Mouse (Mus musculus) neural tube, embryonic 13.5 days (tissue): Measurements from ENCODE around the gene Gmds. TPM values are rescaled to one million over a fixed set of nuclear protein-coding genes. Genes with fewer than 3 reads are reported as not detected.

Source experiments
- ATAC-seq: fragments of 200-750 bp; cut with Nextera tagmentation; 2 replicates; pipeline ENCODE4 v1.8.0; 2017; ENCODE audit warnings: low read depth, mild to moderate bottlenecking, moderate TSS enrichment, moderate library complexity
- H3K27ac ChIP-seq: fragments of 300-500 bp; sonication (generic); replicated peaks from 2 replicates; pipeline ENCODE4 v1.5.1; 2015; ENCODE audit warnings: moderate library complexity, mild to moderate bottlenecking, inconsistent platforms
- H3K27me3 ChIP-seq: fragments of 300-500 bp; sonication (generic); 2 replicates; pipeline ENCODE4 v1.6.1; 2015; ENCODE audit warnings: mild to moderate bottlenecking, inconsistent platforms
- H3K36me3 ChIP-seq: fragments of 300-500 bp; sonication (generic); 2 replicates; pipeline ENCODE4 v1.6.1; 2015; ENCODE audit warnings: mild to moderate bottlenecking, inconsistent platforms
- H3K4me1 ChIP-seq: fragments of 300-500 bp; sonication (generic); replicated peaks from 2 replicates; pipeline ENCODE4 v1.6.1; 2015; ENCODE audit warnings: inconsistent platforms
- H3K4me2 ChIP-seq: fragments of 300-500 bp; sonication (generic); 2 replicates; pipeline ENCODE4 v1.6.1; 2015; ENCODE audit warnings: inconsistent platforms, mild to moderate bottlenecking, moderate library complexity
- H3K4me3 ChIP-seq: fragments of 300-500 bp; sonication (generic); 2 replicates; pipeline ENCODE4 v1.5.1; 2015; ENCODE audit warnings: mild to moderate bottlenecking, inconsistent platforms
- H3K9ac ChIP-seq: fragments of 300-500 bp; sonication (generic); 2 replicates; pipeline ENCODE4 v1.6.1; 2015; ENCODE audit warnings: moderate library complexity, mild to moderate bottlenecking, inconsistent platforms
- H3K9me3 ChIP-seq: fragments of 300-500 bp; sonication (generic); 2 replicates; pipeline ENCODE4 v1.6.1; 2016; ENCODE audit warnings: inconsistent platforms
- WGBS: fragments of 180-500 bp; shearing (Covaris S2); methylation state at CpG from one replicate; pipeline ENCODE4 v1.1.7; 2015; 5-methylcytosine and 5-hydroxymethylcytosine counted together
- polyA plus RNA-seq: library from polyadenylated mRNA; unstranded; fragments of >200 nt; fragmentation: Nextera tagmentation; extraction: Ambion mirVana; gene quantifications from 2 replicates; pipeline ENCODE4 v1.2.1, GENCODE M21; 2015

Gene Gmds
- polyA plus RNA-seq, 1 experiment from 2014 or later = 37.1 TPM

GRCm38 (mm10) chr13:31808804-31809420 lies 529.6 kb downstream of the Gmds start:
- Histone ChIP-seq H3K27ac (peak overlapping the region; percentile 88), H3K9ac (peak overlapping the region; percentile 77), H3K36me3 (no peaks in the 10 kb centered on the region), H3K4me1 (peaks cover 36% of the 10 kb centered on the region), H3K4me2 (peak overlapping the region; percentile 69; the same call in 1 of the 2 replicates), H3K4me3 (peak overlapping the region; percentile 48), H3K9me3 (no peaks in the 10 kb centered on the region), H3K27me3 (peaks cover 95% of the 10 kb centered on the region)
- 4% methylated on average over 16 of the region's 16 CpGs for WGBS
- ATAC-seq = no peak

- H3K27me3 ChIP-seq = peaks cover 95% of the 10 kb centered on the region
- H3K27ac ChIP-seq = peak overlapping the region; percentile 88
- no peak for ATAC-seq
- peak overlapping the region; percentile 77 for H3K9ac ChIP-seq
- peak overlapping the region; percentile 48 for H3K4me3 ChIP-seq
- H3K9me3 ChIP-seq = no peaks in the 10 kb centered on the region
- H3K4me2 ChIP-seq = peak overlapping the region; percentile 69
- H3K4me1 ChIP-seq = peaks cover 36% of the 10 kb centered on the region
- WGBS = 0% methylated on average over 59 of the region's 73 CpGs
- H3K36me3 ChIP-seq = no peaks in the 10 kb centered on the region
These were observed 530.3 kb downstream of the Gmds start for GRCm38 (mm10) chr13:31808116-31808803.

GRCm38 (mm10) chr13:31807736-31808115 lies 530.8 kb downstream of the Gmds start:
- ATAC-seq = no peak
- H3K27me3 ChIP-seq = peaks cover 95% of the 10 kb centered on the region

GRCm38 (mm10) chr13:31806890-31807735 lies 531.4 kb downstream of the Gmds start:
- no peaks in the 10 kb centered on the region for H3K9me3 ChIP-seq
- no peaks in the 10 kb centered on the region for H3K36me3 ChIP-seq
- peak overlapping the region; percentile 88 for H3K27ac ChIP-seq
- peaks cover 95% of the 10 kb centered on the region for H3K27me3 ChIP-seq
- WGBS = under 1% methylated on average over 78 of the region's 101 CpGs
- H3K4me3 ChIP-seq = peak overlapping the region; percentile 48
- H3K4me2 ChIP-seq = peak overlapping the region; percentile 69
- peak; percentile 16; the same call in 1 of the 2 replicates for ATAC-seq
- H3K4me1 ChIP-seq = peaks cover 36% of the 10 kb centered on the region
- H3K9ac ChIP-seq = peak overlapping the region; percentile 77

More at GRCm38 (mm10) chr13:31807736-31808115, 530.8 kb downstream of the Gmds start:
- peak overlapping the region; percentile 88 for H3K27ac ChIP-seq
- peaks cover 36% of the 10 kb centered on the region for H3K4me1 ChIP-seq
- no peaks in the 10 kb centered on the region for H3K9me3 ChIP-seq
- H3K36me3 ChIP-seq = no peaks in the 10 kb centered on the region
- WGBS = under 1% methylated on average over 47 of the region's 47 CpGs
- peak overlapping the region; percentile 77 for H3K9ac ChIP-seq
- peak overlapping the region; percentile 69 for H3K4me2 ChIP-seq
- H3K4me3 ChIP-seq = peak overlapping the region; percentile 48

GRCm38 (mm10) chr13:31806428-31806832 lies 532.1 kb downstream of the Gmds start, which contains the start of gene Foxc1:
Gene Foxc1, plus strand, starts transcription at chr13:31806633.
- Histone ChIP-seq H3K9ac (peak within 1 kb of the TSS; percentile 77), H3K4me3 (peak within 1 kb of the TSS; percentile 48), H3K9me3 (no peaks in the 10 kb centered on the region), H3K27ac (peak within 1 kb of the TSS; percentile 88), H3K36me3 (no peaks in the 10 kb centered on the region), H3K4me2 (peak within 1 kb of the TSS; percentile 69), H3K4me1 (peaks cover 42% of the 10 kb centered on the region), H3K27me3 (peaks cover 95% of the 10 kb centered on the region)
- WGBS = under 1% methylated on average over 40 of the region's 40 CpGs
- ATAC-seq = peak; percentile 66

GRCm38 (mm10) chr13:31805831-31806427 lies 532.6 kb downstream of the Gmds start:
- H3K4me2 ChIP-seq = peak overlapping the region; percentile 69
- peaks cover 42% of the 10 kb centered on the region for H3K4me1 ChIP-seq
- H3K9me3 ChIP-seq = no peaks in the 10 kb centered on the region
- WGBS = 1% methylated on average over 34 of the region's 34 CpGs
- peak overlapping the region; percentile 48 for H3K4me3 ChIP-seq
- H3K27me3 ChIP-seq = peaks cover 95% of the 10 kb centered on the region
- no peaks in the 10 kb centered on the region for H3K36me3 ChIP-seq
- peak overlapping the region; percentile 62 for H3K9ac ChIP-seq
- peak; percentile 40 for ATAC-seq
- H3K27ac ChIP-seq = peak overlapping the region; percentile 4

- ATAC-seq = no peak
- Histone ChIP-seq H3K36me3 (no peaks in the 10 kb centered on the region), H3K4me1 (peaks cover 49% of the 10 kb centered on the region), H3K9me3 (no peaks in the 10 kb centered on the region), H3K4me3 (no peak overlapping the region), H3K4me2 (peak overlapping the region; percentile 3; the same call in 1 of the 2 replicates), H3K9ac (no peak overlapping the region), H3K27ac (no peak overlapping the region), H3K27me3 (peaks cover 96% of the 10 kb centered on the region)
- WGBS = 2% methylated on average over 7 of the region's 7 CpGs
These were observed 534.0 kb downstream of the Gmds start for GRCm38 (mm10) chr13:31804571-31804970.

GRCm38 (mm10) chr13:31803166-31804093 lies 535.1 kb downstream of the Gmds start:
- H3K4me2 ChIP-seq = peak overlapping the region; percentile 24
- WGBS = under 1% methylated on average over 31 of the region's 31 CpGs
- no peak overlapping the region for H3K27ac ChIP-seq
- no peak for ATAC-seq
- no peaks in the 10 kb centered on the region for H3K9me3 ChIP-seq
- H3K36me3 ChIP-seq = no peaks in the 10 kb centered on the region
- H3K9ac ChIP-seq = no peak overlapping the region
- no peak overlapping the region for H3K4me3 ChIP-seq
- H3K4me1 ChIP-seq = peaks cover 47% of the 10 kb centered on the region
- peaks cover 99% of the 10 kb centered on the region for H3K27me3 ChIP-seq

GRCm38 (mm10) chr13:31802447-31802846 lies 536.1 kb downstream of the Gmds start:
- no peaks in the 10 kb centered on the region for H3K36me3 ChIP-seq
- H3K9ac ChIP-seq = no peak overlapping the region
- H3K4me3 ChIP-seq = no peak overlapping the region
- no peak overlapping the region for H3K27ac ChIP-seq
- ATAC-seq = no peak
- peaks cover 38% of the 10 kb centered on the region for H3K4me1 ChIP-seq
- no peak overlapping the region for H3K4me2 ChIP-seq
- 9% methylated on average over 5 of the region's 5 CpGs for WGBS
- no peaks in the 10 kb centered on the region for H3K9me3 ChIP-seq
- peaks cover 96% of the 10 kb centered on the region for H3K27me3 ChIP-seq

- peak; percentile 23 for ATAC-seq
- Histone ChIP-seq H3K9ac (peak overlapping the region; percentile 50; the same call in 1 of the 2 replicates), H3K27ac (no peak overlapping the region), H3K4me3 (peak overlapping the region; percentile 28), H3K36me3 (no peaks in the 10 kb centered on the region), H3K27me3 (peaks cover 89% of the 10 kb centered on the region), H3K4me1 (peaks cover 32% of the 10 kb centered on the region), H3K9me3 (no peaks in the 10 kb centered on the region), H3K4me2 (peak overlapping the region; percentile 54)
- 3% methylated on average over 25 of the region's 25 CpGs for WGBS
These were observed 536.7 kb downstream of the Gmds start for GRCm38 (mm10) chr13:31801703-31802305.
